Comparison of ENCODE assay signal across 8 mouse cellular contexts in genomic region chr11:69325628-69326407, GRCm38 (mm10). TPM values are rescaled to one million over a fixed set of nuclear protein-coding genes. Genes with fewer than 3 reads are reported as not detected.
DNase-seq lines count a peak whose midpoint lies in the region; ATAC-seq and TF ChIP-seq lines count a peak whose summit lies in the region.

Gene Kcnab3, plus strand, starts transcription at chr11:69326258.

- peak within 1 kb of the TSS; percentile 92 for H3K4me2 ChIP-seq in heart, embryonic 12.5 days
- peak within 1 kb of the TSS; percentile 96 for H3K4me2 ChIP-seq in kidney, postnatal 0 days (ENCODE audit: low read length)
- peak within 1 kb of the TSS; percentile 100 for H3K4me2 ChIP-seq in liver, embryonic 11.5 days
- H3K4me2 ChIP-seq in myocyte (ENCODE audit: low read depth): peak within 1 kb of the TSS; percentile 85

- H3K9ac ChIP-seq in heart, embryonic 12.5 days: peak within 1 kb of the TSS; percentile 64
- H3K9ac ChIP-seq in kidney, postnatal 0 days (ENCODE audit: low read depth, low read length): peak within 1 kb of the TSS; percentile 59
- H3K9ac ChIP-seq in liver, embryonic 11.5 days (ENCODE audit: low read depth, low read length): peak within 1 kb of the TSS; percentile 64

- H3K4me3 ChIP-seq in embryonic fibroblast, embryonic 13.5 days (ENCODE audit: insufficient read depth, low read length): peak within 1 kb of the TSS; percentile 40
- H3K4me3 ChIP-seq in heart, embryonic 12.5 days: peak within 1 kb of the TSS; percentile 56
- H3K4me3 ChIP-seq in kidney, postnatal 0 days (replicated peaks; ENCODE audit: low read depth, low read length): peak within 1 kb of the TSS; percentile 49
- H3K4me3 ChIP-seq in liver, embryonic 11.5 days (ENCODE audit: low read depth, low read length): peak within 1 kb of the TSS; percentile 64
- H3K4me3 ChIP-seq in myocyte: peak within 1 kb of the TSS; percentile 56

- TF ChIP-seq POLR2A in embryonic fibroblast, embryonic 13.5 days (IDR thresholded peaks at IDR 0.05; ENCODE audit: low read depth, low read length): peak; percentile 78
- TF ChIP-seq POLR2A in myocyte (IDR thresholded peaks at IDR 0.05; ENCODE audit: insufficient read length, low read depth): peak; percentile 80

- peaks cover 37% of the 10 kb centered on the region for H3K27me3 ChIP-seq in heart, embryonic 12.5 days (replicated peaks)
- H3K27me3 ChIP-seq in kidney, postnatal 0 days (ENCODE audit: insufficient read depth, low read length): no peaks in the 10 kb centered on the region
- peaks cover 42% of the 10 kb centered on the region for H3K27me3 ChIP-seq in liver, embryonic 11.5 days (replicated peaks; ENCODE audit: control insufficient read depth, insufficient read depth, low read length)
- H3K27me3 ChIP-seq in myocyte (ENCODE audit: control insufficient read depth, insufficient read depth, insufficient read length): no peaks in the 10 kb centered on the region

- H3K36me3 ChIP-seq in heart, embryonic 12.5 days: 0 out of 2 replicates have a peak, but pooled peaks cover 1% of the 10 kb centered on the region
- no peaks in the 10 kb centered on the region for H3K36me3 ChIP-seq in kidney, postnatal 0 days (ENCODE audit: insufficient read depth, low read length)
- H3K36me3 ChIP-seq in liver, embryonic 11.5 days (ENCODE audit: control insufficient read depth, insufficient read depth, low read length): no peaks in the 10 kb centered on the region
- no peaks in the 10 kb centered on the region for H3K36me3 ChIP-seq in myocyte (ENCODE audit: control insufficient read depth, insufficient read depth)

- peak; percentile 69 for ATAC-seq in heart, embryonic 12.5 days (ENCODE audit: insufficient number of reproducible peaks, low FRiP score)
- ATAC-seq in kidney, postnatal 0 days (replicated peaks; ENCODE audit: low FRiP score, low read depth): peak; percentile 55
- peak; percentile 64 for ATAC-seq in liver, embryonic 11.5 days (replicated peaks; ENCODE audit: low FRiP score)

- peak within 1 kb of the TSS; percentile 95 for H3K27ac ChIP-seq in embryonic fibroblast, embryonic 13.5 days (ENCODE audit: insufficient read depth, low read length)
- no peak within 1 kb of the TSS for H3K27ac ChIP-seq in heart, embryonic 12.5 days (ENCODE audit: poor library complexity, severe bottlenecking)
- H3K27ac ChIP-seq in kidney, postnatal 0 days: no peak within 1 kb of the TSS; the same call in 1 of the 2 replicates
- H3K27ac ChIP-seq in liver, embryonic 11.5 days (ENCODE audit: low read depth, low read length): peak within 1 kb of the TSS; percentile 19; the same call in 1 of the 2 replicates

- H3K79me2 ChIP-seq in myocyte (ENCODE audit: control insufficient read depth, insufficient read depth): peaks cover 11% of the 10 kb centered on the region

- DNase-seq in 416B (ENCODE audit: low read depth): peak; percentile 96
- DNase-seq in adrenal gland, postnatal 25 days: peak; percentile 82
- DNase-seq in kidney, postnatal 0 days (ENCODE audit: low spot score): peak; percentile 98
- peak; percentile 82 for DNase-seq in liver, embryonic 11.5 days (ENCODE audit: low spot score)
- DNase-seq in spleen, postnatal 4 days (ENCODE audit: low spot score in 2 of 2): peak; percentile 88 to 91

- WGBS in heart, embryonic 12.5 days: 11% methylated on average over 26 of the region's 26 CpGs
- 11% methylated on average over 26 of the region's 26 CpGs for WGBS in kidney, postnatal 0 days
- WGBS in liver, embryonic 11.5 days: 10% methylated on average over 26 of the region's 26 CpGs

- TF ChIP-seq CTCF in embryonic fibroblast, embryonic 13.5 days (IDR thresholded peaks at IDR 0.05; ENCODE audit: borderline replicate concordance, insufficient read depth, low read length): no peak
- no peak; the same call in 1 of the 2 replicates for TF ChIP-seq CTCF in kidney, postnatal 0 days (IDR thresholded peaks at IDR 0.05; ENCODE audit: low read depth)

- H3K9me3 ChIP-seq in heart, embryonic 12.5 days (replicated peaks): no peaks in the 10 kb centered on the region
- H3K9me3 ChIP-seq in kidney, postnatal 0 days (replicated peaks; ENCODE audit: low read length): no peaks in the 10 kb centered on the region
- no peaks in the 10 kb centered on the region for H3K9me3 ChIP-seq in liver, embryonic 11.5 days (ENCODE audit: control insufficient read depth, low read length)

- no peak within 1 kb of the TSS for H3ac ChIP-seq in myocyte (ENCODE audit: control insufficient read depth, insufficient read length)

- H3K4me1 ChIP-seq in embryonic fibroblast, embryonic 13.5 days (ENCODE audit: control insufficient read depth, insufficient read depth, low read length): peaks cover 11% of the 10 kb centered on the region; the same call in 1 of the 2 replicates
- peaks cover 43% of the 10 kb centered on the region for H3K4me1 ChIP-seq in heart, embryonic 12.5 days (replicated peaks)
- peaks cover 27% of the 10 kb centered on the region for H3K4me1 ChIP-seq in kidney, postnatal 0 days (replicated peaks; ENCODE audit: insufficient read depth, low read length)
- H3K4me1 ChIP-seq in liver, embryonic 11.5 days (replicated peaks; ENCODE audit: control insufficient read depth, insufficient read depth, low read length): peaks cover 39% of the 10 kb centered on the region

TF ChIP-seq in myocyte, 11 proteins besides CTCF, POLR2A, EP300 and RAD21:
- TF ChIP-seq MYOD1 (IDR thresholded peaks at IDR 0.05; ENCODE audit: control insufficient read depth in 1 of 3, insufficient read length in 2 of 3, low read depth in 2 of 3): no peak
- no peak for TF ChIP-seq USF1 (IDR thresholded peaks at IDR 0.05; ENCODE audit: low read depth)
- peak; percentile 99 for TF ChIP-seq POLR2AphosphoS2 (IDR thresholded peaks at IDR 0.05; ENCODE audit: insufficient read length, low read depth)
- TF ChIP-seq SRF (IDR thresholded peaks at IDR 0.05; ENCODE audit: control insufficient read depth, insufficient read length, low read depth): peak; percentile 15
- TF ChIP-seq TCF3 (IDR thresholded peaks at IDR 0.05; ENCODE audit: insufficient read length, low read depth): no peak

RNA-seq across cellular contexts. Expression of gene Kcnab3, which starts in this region (rescaled TPM):
- total RNA-seq in adrenal gland, postnatal 25 days (2021): 7.3 and 9.7 TPM in 2 replicates
- polyA plus RNA-seq in embryonic fibroblast, embryonic 13.5 days (2011; ENCODE audit: insufficient read length, low read depth, missing spikeins): 2.1 and 2.9 TPM in 2 replicates
- polyA plus RNA-seq in heart, embryonic 12.5 days (2016; fragmentation: Nextera tagmentation; extraction: Ambion mirVana): 0.87 and 0.98 TPM in 2 replicates
- polyA plus RNA-seq in kidney, postnatal 0 days (2015; fragmentation: Nextera tagmentation; extraction: Ambion mirVana): 2.5 and 2.8 TPM in 2 replicates
- 0.42 and 0.52 TPM in 2 replicates for polyA plus RNA-seq in liver, embryonic 11.5 days (2014; fragmentation: Nextera tagmentation; extraction: Ambion mirVana)
- polyA plus RNA-seq in myocyte (2012; fragmentation: generic; extraction: Trizol): 2.0 TPM

Comparison
In these comparisons a context has a peak if more than half of its experiments do, and no peak if none do; other contexts are left out.
1. Peak in ATAC-seq, H3K4me3 ChIP-seq, H3K9ac ChIP-seq and H3K4me2 ChIP-seq in heart, embryonic 12.5 days; RNA of the gene not detected or under 1 TPM.
2. Peak in DNase-seq, ATAC-seq, H3K4me3 ChIP-seq, H3K27ac ChIP-seq, H3K9ac ChIP-seq and H3K4me2 ChIP-seq in liver, embryonic 11.5 days; RNA of the gene not detected or under 1 TPM.